Mouse (Mus musculus): ENCODE data around the gene Pacsin2.
"Not testable (repeated sequence)": the region's sequence is repeated elsewhere in the genome, so short reads cannot be mapped to it uniquely, and the experiment has no call there.

The Pacsin2 gene

DNA sequence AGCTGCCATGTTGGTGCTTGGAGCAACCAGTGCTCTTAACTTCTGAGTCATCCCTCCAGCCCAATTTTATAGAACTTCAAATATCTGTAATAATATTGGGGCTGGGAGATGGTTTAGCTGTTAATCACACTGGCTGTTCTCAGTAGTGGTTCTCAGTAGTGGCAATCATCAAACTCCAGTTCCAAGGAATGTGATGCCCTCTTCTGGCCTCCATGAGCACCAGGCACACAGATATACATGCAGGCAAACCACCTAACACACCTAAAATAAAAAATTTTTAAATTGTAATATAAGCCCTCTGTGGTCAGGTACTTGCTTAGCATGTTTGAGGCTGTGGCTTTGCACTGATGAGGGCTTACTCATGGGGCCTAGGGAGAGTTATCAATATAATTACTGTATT is 98.7 kb downstream of the Pacsin2 start:
- DNase-seq: no peak

DNA sequence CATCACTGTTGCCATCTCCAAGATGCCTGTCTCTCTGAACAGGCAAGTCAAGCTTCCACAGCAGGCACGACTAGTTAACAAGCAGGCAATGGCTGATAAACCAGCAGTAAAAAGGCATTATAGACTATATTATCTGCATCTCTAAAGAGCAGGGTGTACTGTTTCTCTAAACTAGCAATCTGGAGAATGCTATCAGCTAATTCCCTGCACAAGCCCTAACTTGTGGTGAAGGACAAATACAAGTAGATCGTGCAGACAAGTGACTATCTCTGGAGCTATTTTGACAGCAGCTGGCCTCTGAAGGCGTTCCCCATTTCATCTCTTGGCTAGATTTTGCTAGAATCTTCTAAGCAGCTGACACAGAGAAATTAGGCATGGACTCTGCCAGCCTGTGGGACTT is 100.2 kb downstream of the Pacsin2 start:
- no peak for DNase-seq

DNA sequence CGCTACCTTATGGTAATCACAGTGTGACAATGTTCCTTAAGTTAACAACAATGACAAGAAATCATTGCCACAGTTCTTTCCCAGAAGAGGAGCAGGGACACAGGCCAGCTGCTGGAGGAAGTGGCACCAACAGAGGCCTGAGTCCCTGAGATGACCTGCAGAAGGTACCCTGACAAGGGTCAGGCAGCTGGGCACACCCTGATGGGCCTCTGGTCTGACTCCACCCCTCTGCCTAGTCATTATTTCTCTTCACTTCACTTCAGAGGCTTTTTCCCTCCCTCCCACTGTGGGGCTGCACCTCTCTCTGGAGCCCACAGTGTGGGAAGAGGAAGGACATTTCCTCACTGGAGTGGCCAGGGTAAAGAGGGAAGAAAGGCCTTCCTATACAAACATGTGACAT is 101.6 kb downstream of the Pacsin2 start:
- not testable (repeated sequence) for DNase-seq

- not testable (repeated sequence) for DNase-seq
These were observed 103.5 kb downstream of the Pacsin2 start for GRCm38 (mm10) chr15:83360899-83361298.

GRCm38 (mm10) chr15:83360140-83360539 is 104.3 kb downstream of the Pacsin2 start:
- no peak for DNase-seq

- no peak for DNase-seq
These were observed 105.9 kb downstream of the Pacsin2 start for GRCm38 (mm10) chr15:83358476-83358875.

GRCm38 (mm10) chr15:83351546-83351945 is 112.9 kb downstream of the Pacsin2 start:
- DNase-seq: no peak

GRCm38 (mm10) chr15:83350859-83351258 is 113.5 kb downstream of the Pacsin2 start:
- no peak for DNase-seq

- peak; percentile 91 for DNase-seq
These were observed 114.3 kb downstream of the Pacsin2 start, which contains the start of gene Arfgap3 for GRCm38 (mm10) chr15:83349954-83350711. Gene Arfgap3 (minus strand): TSS chr15:83350247.

DNA sequence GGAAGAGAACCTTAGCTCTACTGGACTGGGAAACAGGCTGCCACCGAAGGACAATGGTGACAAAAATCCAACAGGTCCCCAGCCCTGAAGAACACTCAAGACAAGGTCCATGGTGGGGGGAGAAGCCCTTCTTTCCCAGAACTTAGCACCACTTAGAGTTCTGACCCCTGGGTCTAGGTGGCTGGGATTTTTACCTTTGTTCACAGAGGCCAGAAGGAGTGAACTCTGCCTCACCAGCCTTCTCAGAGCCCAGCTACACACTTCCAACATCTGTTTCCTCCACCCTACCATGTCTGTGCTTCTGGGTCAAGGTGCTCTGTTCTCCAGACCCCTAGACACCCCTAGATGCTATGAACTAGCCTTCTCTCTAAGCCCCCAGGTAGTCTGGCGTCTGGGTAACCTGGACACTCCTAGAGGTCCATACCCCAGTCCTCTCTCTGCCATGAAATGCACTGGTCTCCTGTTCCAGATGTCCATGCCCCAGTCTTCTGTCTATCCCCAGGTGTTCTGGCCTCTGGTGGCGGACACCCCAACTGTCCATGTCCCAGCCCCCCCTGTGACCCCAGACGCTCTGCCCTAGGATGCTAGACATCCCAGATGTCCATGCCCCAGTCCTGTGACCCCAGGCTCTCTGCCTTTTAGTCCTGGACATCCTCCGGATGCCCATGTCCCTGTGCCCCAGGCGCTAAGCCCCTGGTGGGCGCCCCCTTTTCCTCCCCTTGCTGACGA is 115.0 kb downstream of the Pacsin2 start:
- peak; percentile 12 for DNase-seq

DNA sequence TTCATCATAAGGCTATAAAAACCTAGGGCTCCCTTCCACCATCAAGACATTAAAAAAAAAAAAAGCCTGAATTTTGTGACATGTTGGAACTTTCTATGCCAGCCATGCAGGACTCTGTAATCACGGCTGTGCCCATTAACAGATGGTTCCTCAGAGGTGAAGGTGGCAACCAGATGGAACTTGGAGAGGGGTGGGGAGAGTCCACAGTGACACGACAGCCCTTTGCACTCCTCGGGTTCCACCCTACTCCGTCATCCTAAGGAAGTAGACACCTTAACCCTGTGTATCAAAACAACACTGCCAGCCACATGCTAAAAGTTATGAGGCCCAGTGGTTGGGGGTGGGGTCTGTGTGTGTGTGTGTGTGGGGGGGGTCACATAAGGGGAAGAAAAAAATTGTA is 115.7 kb downstream of the Pacsin2 start:
- DNase-seq: peak; percentile 42

DNA sequence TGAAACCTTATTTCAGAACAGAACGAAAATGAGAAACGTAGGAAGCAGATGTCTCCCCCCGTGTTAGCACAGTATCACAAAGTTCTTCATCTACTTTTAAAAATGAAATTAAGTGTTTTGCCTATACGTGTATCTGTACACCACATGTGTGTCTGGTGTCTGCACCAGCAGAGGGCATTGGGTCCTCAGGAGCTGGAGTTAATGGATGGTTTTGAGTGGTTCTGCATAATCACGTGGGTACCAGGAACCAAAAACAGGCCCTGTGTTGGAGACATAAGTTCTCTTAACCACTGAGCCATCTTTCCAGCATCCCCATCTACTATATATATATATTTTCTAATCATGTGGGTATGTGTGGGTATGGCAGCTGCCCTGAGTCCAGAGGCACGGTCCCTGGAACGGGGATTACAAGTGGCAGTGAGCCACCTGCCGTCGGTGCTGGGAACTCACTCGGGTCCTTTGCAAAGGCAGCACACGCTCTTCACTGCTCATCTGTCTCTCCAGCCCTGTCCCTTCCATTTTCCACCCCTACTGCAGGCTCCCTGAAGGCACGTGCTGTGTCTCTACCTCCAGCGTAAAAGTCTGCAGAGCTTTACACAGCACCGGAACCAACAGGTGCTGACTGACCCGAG is 118.4 kb downstream of the Pacsin2 start:
- no peak for DNase-seq

- no peak for DNase-seq
These were observed 119.5 kb downstream of the Pacsin2 start for GRCm38 (mm10) chr15:83344956-83345355.

DNA sequence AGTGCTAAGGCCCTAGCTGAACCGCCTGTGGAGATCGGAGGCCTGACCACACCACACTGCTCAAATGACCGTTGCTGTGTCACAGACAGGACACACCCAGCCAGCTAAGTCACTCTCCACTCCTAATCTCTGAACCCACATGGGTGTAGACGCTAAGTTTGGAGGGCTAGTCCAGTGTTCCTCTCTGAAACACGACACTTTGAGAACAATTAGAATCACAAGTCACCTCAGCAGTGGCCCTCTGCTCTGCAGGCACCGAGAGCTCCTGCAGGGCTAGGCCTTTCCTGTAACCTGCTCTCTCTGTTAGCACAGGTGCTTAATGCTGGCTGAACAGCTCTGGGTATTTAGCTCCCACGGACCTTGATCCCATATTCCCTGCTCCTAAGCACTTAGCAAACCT is 120.2 kb downstream of the Pacsin2 start:
- DNase-seq: no peak

- DNase-seq: no peak
These were observed 125.5 kb downstream of the Pacsin2 start for GRCm38 (mm10) chr15:83338908-83339307.

DNA sequence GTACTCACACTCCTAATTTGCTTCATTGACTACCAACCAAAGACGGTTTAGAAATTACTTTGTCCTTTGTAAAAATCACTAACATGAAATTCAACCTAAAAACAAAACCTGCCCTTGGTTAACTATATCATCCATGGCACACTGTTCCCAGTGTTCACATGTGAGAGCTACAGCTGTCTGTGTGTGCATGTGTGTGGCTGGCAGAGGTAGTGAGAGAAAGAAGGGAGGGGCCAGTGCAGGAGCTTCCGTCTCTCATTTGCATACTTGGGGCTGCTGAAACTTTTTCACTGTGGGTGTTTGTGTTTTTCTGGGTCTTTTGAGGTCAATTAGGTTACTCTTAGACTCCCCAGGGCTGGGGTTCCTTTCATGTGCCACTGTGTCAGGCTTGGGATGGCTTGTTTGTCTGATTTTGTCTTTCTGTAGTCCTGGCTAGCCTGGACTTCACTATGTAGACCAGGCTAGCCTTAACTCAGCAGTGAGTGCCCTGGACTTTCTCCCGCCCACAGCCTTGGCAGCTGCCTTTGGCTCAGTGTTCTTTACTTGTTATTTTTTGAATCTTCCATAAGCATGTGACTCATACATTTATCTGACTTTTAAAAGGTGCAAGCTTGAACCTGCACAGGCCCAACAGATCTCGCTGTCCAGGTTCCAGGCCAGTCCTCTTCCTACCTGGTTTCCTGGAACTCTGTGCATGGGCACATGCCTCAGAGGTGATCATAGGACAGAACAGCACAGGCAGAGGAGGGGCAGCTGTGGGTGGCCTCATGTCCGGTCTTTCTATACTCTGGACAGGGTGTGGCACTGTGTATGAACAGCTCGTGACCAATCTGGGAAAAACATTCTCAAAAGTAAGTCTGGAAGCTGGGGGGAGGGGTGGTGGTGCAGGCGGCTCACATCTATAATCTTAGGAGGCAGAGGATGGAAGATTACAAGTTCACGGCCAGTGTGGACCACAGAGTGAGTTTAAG is 126.2 kb downstream of the Pacsin2 start:
- no peak for DNase-seq

GRCm38 (mm10) chr15:83332373-83332772 is 132.0 kb downstream of the Pacsin2 start:
- no peak for DNase-seq

- no peak for DNase-seq
These were observed 135.5 kb downstream of the Pacsin2 start for GRCm38 (mm10) chr15:83328952-83329351.

All from cerebellum, adult 11-12 months (tissue).